Mouse (Mus musculus) cerebellum, adult (tissue): ENCODE measurements around the gene Rora.

ENCODE experiments used
- ATAC-seq: cut with Nextera tagmentation; 2 replicates; pipeline ENCODE4 v1.9.2; 2017; ENCODE audit warnings: mild to moderate bottlenecking, moderate library complexity, mixed read lengths; ENCODE audit not compliant: insufficient number of reproducible peaks, low FRiP score, low TSS enrichment

Gene Rora

DNA sequence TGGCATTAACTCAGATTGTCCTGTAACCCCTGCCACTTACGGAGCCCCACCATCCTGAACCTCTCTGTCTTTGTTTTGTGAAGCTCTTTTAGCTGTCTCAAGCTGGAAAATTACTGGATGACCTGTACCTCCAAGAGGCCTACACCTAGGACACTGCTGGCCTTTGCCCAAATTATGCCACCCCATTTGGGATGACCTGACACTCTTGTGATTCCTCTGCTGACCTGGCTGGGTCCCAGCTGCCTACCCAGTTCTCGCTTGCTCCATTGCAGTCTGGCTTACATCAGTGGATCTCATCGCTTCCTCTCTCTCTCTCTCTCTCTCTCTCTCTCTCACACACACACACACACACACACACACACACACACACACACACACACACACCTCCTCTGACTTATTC lies 596.0 kb downstream of the Rora start:
- no peak for ATAC-seq

- ATAC-seq, result no peak
These were observed 596.7 kb downstream of the Rora start for GRCm38 (mm10) chr9:69250326-69250725.

DNA sequence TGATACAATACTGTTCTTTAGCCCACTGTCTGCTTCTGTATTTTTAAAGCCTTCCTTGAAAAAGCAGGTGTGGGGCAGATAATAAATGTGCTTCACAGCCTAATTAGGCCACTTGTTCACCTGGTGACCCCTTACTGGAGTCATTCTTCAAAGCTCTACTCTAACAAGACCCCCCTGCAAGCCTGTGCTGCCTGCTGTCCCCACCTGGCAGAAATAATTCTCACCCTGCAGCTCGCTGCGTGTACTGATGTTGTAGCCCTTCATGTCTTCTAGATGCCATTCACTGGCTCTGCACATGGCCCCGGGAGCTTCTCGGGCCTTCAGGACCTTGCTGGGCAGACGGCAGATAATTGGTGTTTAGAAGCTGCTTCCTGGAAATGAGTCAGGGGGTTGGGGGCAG lies 604.9 kb downstream of the Rora start:
- ATAC-seq, result no peak

- ATAC-seq, result peak; percentile 91
These were observed 605.8 kb downstream of the Rora start for GRCm38 (mm10) chr9:69259382-69259781.

DNA sequence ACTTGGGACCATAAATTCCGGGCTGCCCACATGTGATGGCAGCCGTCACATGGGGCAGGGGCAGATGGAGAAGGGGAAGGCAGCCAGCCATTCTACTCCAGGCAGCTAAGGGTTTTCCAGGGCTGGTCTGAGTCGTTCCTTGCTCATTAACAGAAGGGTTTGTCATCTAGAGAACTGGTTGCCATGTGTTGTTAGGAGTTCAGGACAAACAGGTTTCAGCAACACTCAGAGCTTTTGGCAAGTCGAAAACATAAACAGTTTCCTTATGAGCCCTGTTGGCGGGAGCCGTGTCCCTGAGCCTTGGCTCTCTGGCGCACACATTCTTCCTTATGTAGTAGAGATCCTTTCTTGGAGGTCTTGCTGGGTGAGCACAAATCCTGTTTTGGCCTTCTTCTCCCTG lies 611.6 kb downstream of the Rora start:
- no peak for ATAC-seq

DNA sequence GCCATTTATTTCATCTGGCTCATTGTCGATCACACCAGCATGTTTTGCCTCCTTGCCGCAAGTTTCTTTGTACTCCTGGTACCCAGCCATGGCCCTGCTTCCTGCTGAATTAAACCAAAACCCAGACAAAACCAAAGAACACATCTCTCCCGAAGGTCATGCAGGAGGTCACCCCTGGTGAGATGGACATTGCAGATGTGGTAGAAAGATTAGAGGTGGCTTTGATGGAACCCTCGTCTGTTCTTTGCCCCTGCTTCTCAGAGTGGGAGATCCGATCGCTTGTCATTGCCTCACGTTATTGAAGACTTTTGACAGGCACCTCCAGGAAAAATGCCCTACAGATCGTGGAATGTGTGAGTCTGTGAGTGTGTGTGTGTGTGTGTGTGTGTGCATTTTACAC lies 616.8 kb downstream of the Rora start:
- ATAC-seq, result no peak

DNA sequence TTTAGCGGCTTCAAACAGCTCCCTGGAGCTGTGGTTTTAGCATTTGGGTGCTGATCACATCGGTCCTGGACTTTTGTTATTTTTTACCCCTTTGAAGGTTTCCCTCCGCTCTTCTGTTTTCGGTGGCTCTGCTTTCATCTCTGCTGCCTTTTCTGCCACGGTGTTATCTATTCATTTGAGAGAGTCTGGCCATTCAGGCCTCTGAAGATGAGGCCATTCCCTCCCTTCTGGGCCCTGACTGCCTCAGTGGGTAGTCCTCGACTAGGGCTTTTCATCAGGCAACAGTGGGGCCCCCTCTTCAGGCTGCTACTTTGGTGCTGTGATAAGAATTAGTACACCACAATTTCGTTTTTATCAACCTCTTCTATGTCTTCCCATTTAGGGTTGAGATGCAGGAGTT lies 617.3 kb downstream of the Rora start:
- ATAC-seq, result no peak

- no peak for ATAC-seq
These were observed 619.3 kb downstream of the Rora start for GRCm38 (mm10) chr9:69272884-69273283.

GRCm38 (mm10) chr9:69274766-69275485 lies 621.3 kb downstream of the Rora start:
- ATAC-seq, result no peak

GRCm38 (mm10) chr9:69277256-69277655 lies 623.7 kb downstream of the Rora start:
- ATAC-seq, result no peak

DNA sequence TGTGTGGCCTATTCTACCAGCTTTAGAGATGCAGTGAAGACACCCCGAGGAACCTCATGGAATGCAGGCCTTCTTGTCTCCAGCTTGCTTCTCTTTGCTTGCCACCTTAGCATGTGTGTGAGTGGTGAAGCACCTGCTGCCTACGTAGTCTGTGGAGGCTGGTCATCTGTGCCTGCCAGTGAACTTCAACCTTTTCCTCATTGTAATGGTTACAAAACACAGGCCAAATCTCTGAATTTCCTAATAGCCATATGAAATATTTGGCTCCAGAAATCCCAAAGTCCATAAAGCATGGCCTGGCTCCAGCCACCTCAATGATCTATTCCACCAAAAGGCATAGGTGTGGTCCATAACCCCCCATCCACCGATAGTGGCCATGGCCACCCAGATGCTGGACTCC lies 631.4 kb downstream of the Rora start:
- ATAC-seq, result no peak

GRCm38 (mm10) chr9:69288113-69288512 lies 634.5 kb downstream of the Rora start:
- no peak for ATAC-seq

- ATAC-seq, result no peak
These were observed 635.0 kb downstream of the Rora start for GRCm38 (mm10) chr9:69288586-69288985.

DNA sequence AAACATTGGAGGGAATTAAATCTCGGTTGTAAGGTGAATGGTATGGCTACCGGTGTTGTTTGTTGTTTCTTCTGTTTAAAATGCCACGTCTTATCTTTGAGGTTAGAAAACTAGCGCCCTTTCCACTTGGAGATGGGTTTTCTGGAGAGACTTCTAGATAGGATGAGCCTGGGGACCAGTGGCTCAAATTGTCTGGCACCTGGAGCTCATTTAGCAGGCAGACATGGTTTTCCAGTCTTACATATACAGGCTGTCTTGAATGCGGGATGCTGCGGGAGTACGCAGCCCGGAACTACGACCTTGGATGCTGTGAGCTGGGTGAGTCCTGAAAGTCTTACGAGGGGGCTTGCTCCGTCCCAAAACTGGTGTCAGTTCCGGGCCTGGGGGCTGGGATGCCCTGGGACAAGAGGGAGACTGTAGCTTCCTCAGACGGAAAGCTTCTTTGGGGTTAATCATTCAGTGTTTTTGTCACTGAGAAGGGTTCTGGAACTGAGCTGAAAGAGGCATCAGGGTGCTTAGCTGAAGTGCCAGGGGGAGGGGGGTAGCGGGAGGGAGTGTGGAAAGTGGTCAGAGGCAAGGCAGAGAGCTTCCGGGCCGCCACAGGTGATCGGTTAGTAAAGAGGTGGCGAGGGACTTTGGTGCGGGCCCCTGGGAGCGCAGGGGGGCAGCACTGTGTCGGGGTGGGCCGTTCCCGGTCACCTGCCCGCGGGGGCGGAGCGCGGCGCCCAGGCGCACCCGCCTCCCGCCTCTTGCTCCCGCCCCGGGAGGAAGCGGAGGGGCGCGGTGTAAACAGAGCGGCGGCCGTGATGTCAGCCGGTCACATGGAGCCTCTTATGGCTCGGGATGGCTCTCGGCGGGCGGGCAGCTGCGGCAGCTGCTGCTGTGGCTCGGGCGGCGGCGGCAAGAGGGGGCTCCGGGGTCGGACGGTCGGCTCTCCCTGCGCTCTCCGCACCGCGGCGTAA lies 635.8 kb downstream of the Rora start:
- ATAC-seq, result peak; percentile 86

GRCm38 (mm10) chr9:69290018-69290880 lies 636.7 kb downstream of the Rora start:
- peak; percentile 36; the same call in 1 of the 2 replicates for ATAC-seq

DNA sequence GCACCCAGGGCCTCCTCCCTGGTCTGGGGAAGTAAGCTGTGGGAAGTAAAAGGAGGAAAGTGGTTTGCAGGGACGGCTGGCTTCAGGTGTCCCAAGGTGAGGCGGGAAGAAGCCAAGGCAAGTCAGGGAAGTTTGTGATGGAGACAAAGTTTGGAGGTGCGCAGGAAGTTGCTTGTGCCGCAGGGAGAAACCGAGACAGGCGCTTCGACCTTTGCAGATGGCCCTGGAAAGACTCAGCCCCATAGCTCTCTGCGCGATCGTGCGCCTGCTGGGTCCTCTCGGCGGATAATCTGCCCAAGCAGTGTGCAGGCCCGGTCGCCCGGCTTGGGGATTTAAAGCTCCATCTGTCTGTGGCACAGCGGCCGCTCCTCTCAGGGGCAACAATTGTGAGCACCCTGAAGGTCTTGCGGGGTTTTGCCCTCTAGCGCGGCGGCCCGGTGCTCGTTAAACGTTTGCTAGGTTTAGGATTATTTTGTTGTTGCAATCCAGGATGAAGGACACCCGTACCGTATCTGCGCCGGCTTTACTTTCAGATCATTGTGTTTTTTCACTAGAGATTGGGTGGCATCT lies 637.4 kb downstream of the Rora start:
- ATAC-seq, result no peak

DNA sequence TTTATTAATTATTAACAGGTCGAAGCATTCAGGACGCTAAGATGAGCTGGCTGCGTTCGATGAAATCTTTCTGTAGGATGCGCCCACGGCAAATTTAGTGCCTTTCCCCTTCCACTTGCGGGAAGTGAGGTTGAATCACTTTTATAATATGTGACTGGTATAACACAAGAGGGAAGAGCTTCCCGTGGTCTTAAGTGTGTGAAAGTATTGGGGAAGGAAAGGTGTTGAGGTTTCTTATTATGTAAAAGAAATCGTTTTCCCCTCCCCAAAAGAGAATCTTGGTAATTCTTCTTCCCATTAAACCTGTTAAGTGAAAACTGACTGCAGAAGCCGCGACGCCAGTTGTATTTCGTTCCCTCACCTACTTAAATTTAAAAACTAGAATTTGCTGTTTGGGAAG lies 637.9 kb downstream of the Rora start:
- no peak for ATAC-seq

DNA sequence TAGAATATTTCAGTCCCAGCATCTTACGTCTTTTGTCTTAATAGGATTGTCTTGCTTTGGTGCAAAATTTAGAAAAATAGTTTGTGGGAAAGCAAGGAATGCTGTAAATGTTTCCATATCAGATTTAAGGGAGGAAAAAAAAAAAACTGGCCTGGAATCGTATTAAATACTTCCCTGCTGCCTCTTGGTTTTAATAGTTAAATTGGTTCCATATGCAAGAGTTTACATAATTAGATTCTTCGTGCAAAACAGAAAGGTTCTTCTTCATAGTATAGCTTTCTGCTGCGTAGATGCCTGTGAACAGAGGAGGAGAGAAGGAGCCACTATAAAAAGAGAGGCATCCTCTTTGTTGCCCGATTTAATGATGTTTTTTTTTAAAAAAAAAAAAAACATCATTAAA lies 638.8 kb downstream of the Rora start:
- no peak for ATAC-seq

DNA sequence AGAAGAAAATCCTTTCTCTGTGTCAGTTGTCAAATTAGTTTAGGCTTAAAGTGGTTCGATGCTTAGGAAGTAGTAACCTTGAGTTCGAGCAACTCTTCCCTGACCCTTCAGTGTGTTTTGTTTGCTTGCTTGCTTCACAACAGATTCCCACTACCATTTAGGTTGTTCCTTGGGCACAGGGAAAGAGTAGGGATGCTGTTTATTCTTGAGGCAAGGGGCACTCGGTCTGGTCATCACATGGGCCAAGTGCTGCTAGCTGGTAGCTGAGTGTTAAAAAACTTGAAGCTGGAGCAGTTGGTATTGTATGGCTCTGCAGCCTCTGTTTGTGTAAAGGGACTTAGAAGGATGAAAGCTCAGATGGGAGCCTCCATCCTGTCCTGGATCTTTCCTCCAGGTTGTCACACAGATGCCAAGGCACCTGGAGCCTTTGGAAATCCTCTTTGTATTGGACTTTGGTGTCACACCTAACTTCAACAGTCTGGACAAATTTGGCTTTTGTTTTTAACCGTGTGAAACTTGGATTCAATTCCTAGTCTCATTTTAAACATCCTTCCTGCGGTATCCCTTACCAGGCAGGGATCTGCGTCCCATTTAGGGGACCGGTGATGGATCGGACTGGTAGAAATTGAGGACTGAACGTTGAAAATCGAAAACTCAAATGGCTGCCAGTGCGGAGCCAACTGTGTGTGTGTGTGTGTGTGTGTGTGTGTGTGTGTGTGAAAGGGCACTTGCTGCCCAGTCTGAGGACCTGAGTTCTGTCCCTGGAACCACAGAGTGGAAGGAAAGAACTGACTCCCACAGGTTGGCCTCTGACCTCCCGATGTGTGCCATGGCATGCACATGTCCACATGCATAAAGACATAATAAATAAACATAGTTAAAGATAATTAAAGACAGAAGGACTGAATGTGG lies 639.4 kb downstream of the Rora start:
- no peak for ATAC-seq
